Mouse (Mus musculus) adrenal gland, adult (tissue): ENCODE data around the gene Trpc5.
A peak's percentile ranks its signal among the peaks of the same experiment; 100 is the strongest.

Source experiments
- DNase-seq, 2 experiments: peaks; one replicate each; pipeline ENCODE4 v3.0.0; 2022 to 2023; ENCODE audit warnings: low spot score in 1 of 2; ENCODE audit not compliant: inconsistent age in 2 of 2

Trpc5 gene

DNA sequence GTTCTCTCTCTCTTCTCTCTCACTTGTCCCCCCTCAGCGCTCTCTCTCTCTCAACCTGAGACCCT lies at the start of gene Trpc5:
Trpc5 (minus strand) TSS at position 39 of the 65 bp plus-strand sequence.
- no peak for DNase-seq

- DNase-seq = no peak
These were observed 28.4 kb upstream of the Trpc5 start for GRCm38 (mm10) chrX:144716330-144716729.

DNA sequence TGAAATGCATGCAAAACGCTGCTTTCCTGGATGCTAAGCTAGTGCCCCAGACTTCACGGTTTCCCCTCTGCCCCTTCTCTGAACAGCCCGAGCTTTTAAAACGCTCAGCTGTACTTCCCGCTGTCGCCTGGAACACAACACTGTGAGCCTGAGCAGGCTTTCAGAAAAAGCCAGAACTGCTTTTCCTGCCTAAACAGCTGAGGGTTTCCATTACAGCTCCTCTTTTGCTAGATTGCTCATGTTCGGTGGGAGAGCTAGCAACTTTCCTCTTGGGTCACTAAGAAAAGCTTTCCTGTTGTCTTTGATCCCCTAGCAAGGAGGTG lies 1.8 kb upstream of the Trpc5 start:
- peak in 1 of 2 experiments; percentile 3 for DNase-seq

GRCm38 (mm10) chrX:144689119-144689858 lies 1.3 kb upstream of the Trpc5 start:
- DNase-seq = peak in 1 of 2 experiments; percentile 43

- DNase-seq = peak in 1 of 2 experiments; percentile 22
These were observed 483 bp upstream of the Trpc5 start, which contains the start of gene Rtl4 for GRCm38 (mm10) chrX:144688207-144689118. Gene Rtl4, plus strand, starts transcription at chrX:144688907.

DNA sequence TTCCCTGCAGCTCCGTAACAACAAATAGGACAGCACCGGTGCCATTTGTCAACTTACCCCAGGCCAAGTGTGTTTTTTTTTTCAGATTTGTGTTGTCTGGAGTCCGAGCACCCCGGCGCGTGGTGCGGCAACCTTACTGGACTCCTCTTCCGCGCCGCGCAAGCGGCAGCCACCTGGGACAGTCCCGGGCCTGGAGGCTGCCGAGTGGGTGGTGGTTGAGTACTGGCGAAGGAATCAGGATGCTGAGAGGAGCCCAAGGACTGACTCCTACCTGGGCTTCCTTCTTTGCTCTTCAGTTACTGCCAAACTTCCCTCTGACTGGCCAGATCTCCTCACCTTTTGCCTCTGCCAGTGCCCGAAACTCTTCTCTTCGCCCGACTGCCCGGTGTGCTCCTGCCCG lies 238 bp downstream of the Trpc5 start:
- DNase-seq = peak in 1 of 2 experiments; percentile 18

DNA sequence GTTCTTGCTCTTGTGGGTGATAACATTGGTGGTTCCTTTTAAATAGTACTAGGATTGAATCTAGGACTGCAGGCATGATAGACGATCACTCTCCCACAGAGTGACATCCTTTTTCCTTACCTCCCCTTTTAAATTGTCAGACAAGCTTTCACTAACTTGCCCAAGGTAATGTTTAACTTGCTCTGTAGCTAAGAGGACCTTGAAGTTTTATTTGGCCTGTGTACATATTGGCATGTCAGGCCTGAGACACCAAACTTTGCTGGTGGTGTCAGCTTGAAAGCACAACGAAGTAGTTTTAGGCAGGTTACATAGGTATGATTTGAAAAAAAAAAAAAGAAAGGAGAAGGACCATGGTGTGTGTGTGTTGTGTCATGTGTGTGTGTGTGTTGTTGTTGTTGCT lies 35.8 kb downstream of the Trpc5 start:
- no peak for DNase-seq

DNA sequence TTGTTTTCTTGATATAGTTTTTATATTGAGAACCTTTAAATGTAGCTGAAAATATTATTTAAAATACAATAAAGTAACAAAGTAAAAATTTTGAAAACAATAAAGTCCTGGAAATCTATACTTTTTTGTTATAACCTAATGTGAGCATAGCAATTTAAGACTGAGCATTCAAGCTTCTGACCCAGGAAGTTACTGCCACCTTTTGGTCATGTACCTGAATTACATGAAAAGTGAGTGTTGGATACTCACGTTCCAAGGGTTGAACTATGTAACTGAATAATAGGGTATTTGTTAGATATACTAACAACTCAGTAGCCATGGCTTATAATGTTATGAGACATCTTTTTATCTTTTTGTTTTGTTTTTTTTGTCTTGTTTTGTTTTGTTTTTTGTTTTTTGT lies 42.6 kb downstream of the Trpc5 start:
- peak in 1 of 2 experiments; percentile 35 for DNase-seq

DNA sequence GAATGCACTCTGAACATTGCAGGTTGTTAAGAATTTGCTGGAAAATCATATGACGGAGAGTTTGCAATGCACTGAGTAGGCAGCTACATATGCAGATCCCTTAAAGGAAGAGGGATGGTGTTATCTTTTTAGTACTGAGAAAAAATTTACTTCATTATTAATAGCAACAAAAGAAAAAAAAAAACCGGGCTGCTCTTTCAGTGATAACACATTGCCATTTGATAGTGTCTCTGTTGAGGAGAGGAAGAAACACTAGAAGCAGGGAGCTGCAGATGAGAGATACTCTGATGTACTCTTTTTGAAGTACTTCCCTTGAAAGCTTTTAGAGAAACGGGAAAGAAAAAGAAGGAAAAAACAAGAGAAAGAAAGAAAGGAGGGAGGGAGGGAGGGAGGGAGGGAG lies 43.2 kb downstream of the Trpc5 start:
- DNase-seq = no peak

GRCm38 (mm10) chrX:144612753-144613152 lies 75.2 kb downstream of the Trpc5 start:
- no peak for DNase-seq

DNA sequence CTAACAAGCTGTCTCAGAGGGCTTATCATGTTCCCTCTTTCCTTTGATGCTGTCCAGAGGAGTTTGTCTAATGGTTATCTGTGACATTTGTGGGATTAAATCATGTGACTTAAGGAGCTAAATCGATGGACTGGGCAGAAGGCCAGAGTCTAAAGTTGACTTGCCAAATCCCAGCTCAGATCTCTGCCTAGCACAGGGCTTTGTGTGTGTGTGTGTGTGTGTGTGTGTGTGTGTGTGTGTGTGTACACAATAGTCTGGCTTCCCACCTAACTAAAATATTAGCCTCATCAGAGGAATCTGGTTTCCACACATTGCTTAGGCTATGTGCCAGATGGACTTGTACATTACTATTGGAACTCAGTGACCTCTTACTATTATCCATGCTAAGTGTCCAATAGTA lies 151.5 kb downstream of the Trpc5 start:
- no peak for DNase-seq

DNA sequence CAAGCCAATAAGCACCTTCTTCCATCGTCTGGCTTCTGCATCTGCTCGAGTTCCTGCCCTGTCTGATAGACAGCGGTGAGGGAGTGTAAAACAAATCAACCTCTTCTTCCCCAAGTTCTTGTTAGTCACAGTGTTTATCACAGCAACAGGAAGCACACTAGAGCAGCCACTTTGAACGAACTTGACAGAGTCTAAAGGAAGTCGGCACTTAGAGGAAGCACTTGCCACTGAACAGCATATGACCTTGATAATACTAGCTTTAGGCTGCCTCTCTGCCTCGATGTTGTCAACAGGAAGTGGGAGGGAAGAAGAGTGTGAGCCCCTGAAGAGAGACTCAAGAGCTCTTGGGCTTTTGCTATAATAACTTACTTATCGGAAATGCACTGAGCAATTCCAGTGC lies 161.9 kb downstream of the Trpc5 start:
- peak in 1 of 2 experiments; percentile 20 for DNase-seq

DNA sequence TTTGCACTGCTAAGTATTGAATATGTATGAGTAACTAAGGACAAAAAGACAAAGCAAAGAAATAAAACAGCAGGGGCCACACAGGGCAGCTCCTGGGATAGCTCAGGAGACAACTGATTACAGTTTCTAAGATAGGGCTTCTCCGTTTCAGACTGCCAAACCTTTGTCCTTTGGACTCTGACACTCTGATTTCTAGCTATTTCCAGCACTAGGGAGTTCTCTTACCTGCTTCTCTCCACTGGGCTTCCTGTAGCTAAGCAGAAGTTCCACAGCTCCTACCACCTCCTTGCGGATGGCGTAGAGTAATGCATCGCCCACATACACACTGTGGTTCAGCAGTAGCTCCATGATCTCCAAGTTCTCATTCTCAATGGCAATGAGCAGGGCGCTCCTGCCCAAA lies 164.7 kb downstream of the Trpc5 start:
- DNase-seq = no peak

GRCm38 (mm10) chrX:144491394-144491793 lies 196.6 kb downstream of the Trpc5 start:
- DNase-seq = no peak

DNA sequence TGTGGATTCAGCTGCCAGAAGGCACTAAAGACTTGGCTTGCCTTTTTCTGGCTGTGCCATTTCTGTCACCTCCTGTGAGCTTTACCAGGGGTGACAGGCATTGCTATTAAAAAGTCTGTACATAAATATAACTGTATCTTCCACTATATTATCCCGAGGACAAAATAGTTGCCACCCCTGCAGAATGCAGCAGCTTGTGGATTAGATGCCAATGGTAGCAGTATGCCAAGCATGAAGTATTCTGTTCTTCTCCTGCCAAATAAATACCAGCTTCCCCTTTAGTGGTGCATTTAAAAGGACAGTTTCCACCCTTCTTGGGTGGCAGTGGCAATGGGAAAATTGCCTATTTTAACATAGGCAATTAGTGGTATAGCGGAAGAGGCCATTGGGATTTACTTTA lies 223.6 kb downstream of the Trpc5 start:
- no peak for DNase-seq

GRCm38 (mm10) chrX:144456281-144456680 lies 231.7 kb downstream of the Trpc5 start, which contains the start of gene Trpc5os:
Gene Trpc5os, plus strand, starts transcription at chrX:144456581.
- no peak for DNase-seq

DNA sequence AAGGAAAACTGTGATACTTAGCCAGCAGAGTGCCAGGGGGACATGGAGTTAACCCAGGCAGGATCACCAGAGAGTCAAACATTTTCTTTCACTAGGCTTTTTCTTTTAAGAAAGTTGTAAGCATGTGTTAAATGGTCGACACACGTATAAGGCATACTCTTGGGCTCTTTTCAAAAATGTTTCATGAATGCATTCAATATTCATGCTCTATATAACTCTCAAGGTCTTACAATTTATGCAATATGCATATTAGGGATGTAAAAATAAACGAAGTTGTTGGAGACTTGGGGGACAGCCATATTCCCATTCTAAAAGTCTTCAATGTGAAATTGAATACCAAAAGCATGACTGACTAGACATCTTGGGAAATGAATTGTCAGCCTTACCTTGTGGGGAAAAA lies 264.1 kb downstream of the Trpc5 start:
- no peak for DNase-seq

DNA sequence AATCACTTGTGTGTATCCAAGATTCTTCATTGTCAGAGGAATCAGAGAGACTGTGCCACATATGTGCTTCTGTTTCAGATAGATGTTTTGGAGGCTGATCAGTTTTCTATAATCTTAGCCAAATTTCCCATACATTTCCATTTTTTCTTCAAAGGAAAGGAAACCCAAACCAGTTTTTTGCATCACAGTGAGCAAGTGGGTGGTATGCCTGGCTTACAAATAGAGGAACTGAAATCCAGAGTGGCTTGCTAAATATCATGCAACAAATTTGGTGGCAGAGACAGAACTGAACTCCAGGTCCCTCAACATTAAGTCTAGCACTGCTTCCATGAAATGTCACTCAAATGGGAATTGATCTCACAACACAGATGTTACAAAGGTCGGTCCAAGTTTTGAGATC lies 266.9 kb downstream of the Trpc5 start:
- DNase-seq = no peak

- no peak for DNase-seq
These were observed 267.7 kb downstream of the Trpc5 start for GRCm38 (mm10) chrX:144420259-144420658.

DNA sequence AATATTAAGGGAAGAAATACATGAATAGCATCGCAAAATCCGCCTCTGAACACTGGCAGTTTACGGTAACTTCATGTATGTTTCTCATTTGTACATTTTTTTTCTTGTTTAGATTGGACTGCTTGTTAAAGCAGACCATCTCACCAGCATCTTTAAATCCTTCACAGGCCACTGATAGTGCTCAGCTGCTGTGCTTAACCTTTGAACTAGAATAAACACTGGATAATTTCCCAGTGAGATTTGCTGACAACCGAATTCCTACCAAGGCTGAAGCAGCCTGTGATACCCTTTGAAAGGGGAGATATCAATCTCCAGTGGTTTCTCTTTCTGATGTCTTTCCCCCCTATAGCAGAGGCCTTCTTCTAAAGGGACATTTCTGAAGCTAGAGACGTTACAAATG lies 279.9 kb downstream of the Trpc5 start:
- no peak for DNase-seq

- DNase-seq = peak; percentile 45 to 72
These were observed 284.5 kb downstream of the Trpc5 start for GRCm38 (mm10) chrX:144403526-144403925.

- DNase-seq = no peak
These were observed 313.8 kb downstream of the Trpc5 start for GRCm38 (mm10) chrX:144374196-144374595.

GRCm38 (mm10) chrX:144338355-144338754 lies 349.6 kb downstream of the Trpc5 start:
- no peak for DNase-seq
